Mouse (Mus musculus): ENCODE data around the gene BC030499.

- TF ChIP-seq CTCF (IDR thresholded peaks at IDR 0.05; ENCODE audit: low read depth) (no peak), EP300 (IDR thresholded peaks at IDR 0.05; ENCODE audit: low read depth) (no peak)
Measured at GRCm38 (mm10) chr11:78294585-78294984, 3.9 kb downstream of the BC030499 start.
